Mouse (Mus musculus) neural tube, embryonic 15.5 days (tissue): ENCODE data around the gene B4galt5. TPM values are rescaled to one million over a fixed set of nuclear protein-coding genes. Genes with fewer than 3 reads are reported as not detected.
A peak's percentile ranks its signal among the peaks of the same experiment; 100 is the strongest.

Experiments used
- ATAC-seq: fragments of 200-750 bp; cut with Nextera tagmentation; 2 replicates; pipeline ENCODE4 v1.8.0; 2017; ENCODE audit warnings: mild to moderate bottlenecking, moderate TSS enrichment, moderate library complexity; ENCODE audit not compliant: low FRiP score
- H3K27ac ChIP-seq: fragments of 300-500 bp; sonication (generic); replicated peaks from 2 replicates; pipeline ENCODE4 v1.5.1; 2015; ENCODE audit warnings: mild to moderate bottlenecking, inconsistent platforms
- H3K27me3 ChIP-seq: fragments of 300-500 bp; sonication (generic); replicated peaks from 2 replicates; pipeline ENCODE4 v1.6.1; 2015; ENCODE audit warnings: inconsistent platforms
- H3K36me3 ChIP-seq: fragments of 300-500 bp; sonication (generic); 2 replicates; pipeline ENCODE4 v1.6.1; 2015; ENCODE audit warnings: inconsistent platforms
- H3K4me1 ChIP-seq: fragments of 300-500 bp; sonication (generic); 2 replicates; pipeline ENCODE4 v1.6.1; 2015; ENCODE audit warnings: inconsistent platforms
- H3K4me2 ChIP-seq: fragments of 300-500 bp; sonication (generic); 2 replicates; pipeline ENCODE4 v1.6.1; 2015; ENCODE audit warnings: inconsistent platforms, mild to moderate bottlenecking, moderate library complexity
- H3K4me3 ChIP-seq: fragments of 300-500 bp; sonication (generic); replicated peaks from 2 replicates; pipeline ENCODE4 v1.5.1; 2015; ENCODE audit warnings: mild to moderate bottlenecking, inconsistent platforms
- H3K9ac ChIP-seq: fragments of 300-500 bp; sonication (generic); replicated peaks from 2 replicates; pipeline ENCODE4 v1.6.1; 2015; ENCODE audit warnings: mild to moderate bottlenecking, inconsistent platforms
- H3K9me3 ChIP-seq: fragments of 300-500 bp; sonication (generic); replicated peaks from 2 replicates; pipeline ENCODE4 v1.6.1; 2016; ENCODE audit warnings: inconsistent platforms
- WGBS: fragments of 180-500 bp; shearing (Covaris S2); methylation state at CpG from one replicate; pipeline ENCODE4 v1.1.7; 2015; ENCODE audit warnings: mixed read lengths; 5-methylcytosine and 5-hydroxymethylcytosine counted together
- polyA plus RNA-seq: library from polyadenylated mRNA; unstranded; fragments of >200 nt; fragmentation: Nextera tagmentation; extraction: Ambion mirVana; gene quantifications from 2 replicates; pipeline ENCODE4 v1.2.1, GENCODE M21; 2015

B4galt5 gene
- polyA plus RNA-seq, 1 experiment from 2014 or later = 28.4 TPM

DNA sequence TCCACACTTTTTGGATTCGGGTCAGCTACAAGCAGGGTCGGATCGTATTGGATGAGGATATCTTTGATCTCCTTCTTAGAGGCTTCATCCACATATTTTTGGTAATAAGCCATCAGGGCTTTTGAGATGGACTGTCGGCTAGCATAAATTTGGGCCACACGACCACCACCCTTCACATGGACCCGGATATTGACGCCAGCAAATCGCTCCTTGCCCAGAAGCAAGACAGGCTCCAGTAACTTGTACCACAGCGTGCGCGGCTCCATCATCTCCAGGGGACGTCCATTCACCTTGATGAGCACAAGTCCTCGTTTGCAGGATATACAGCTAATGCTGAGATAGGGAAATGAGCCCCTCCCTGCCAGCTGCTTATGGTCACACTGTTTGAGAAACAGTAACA lies 67.5 kb downstream of the B4galt5 start:
- peaks cover 6% of the 10 kb centered on the region; the same call in 1 of the 2 replicates for H3K4me1 ChIP-seq
- H3K36me3 ChIP-seq = no peaks in the 10 kb centered on the region
- H3K9me3 ChIP-seq = no peaks in the 10 kb centered on the region
- peaks cover 7% of the 10 kb centered on the region for H3K27me3 ChIP-seq
- 92% methylated on average over 13 of the region's 13 CpGs for WGBS
- H3K27ac ChIP-seq = no peak overlapping the region
- H3K4me2 ChIP-seq = no peak overlapping the region
- ATAC-seq = no peak
- no peak overlapping the region for H3K9ac ChIP-seq
- no peak overlapping the region for H3K4me3 ChIP-seq

GRCm38 (mm10) chr2:167280986-167281310 lies 68.0 kb downstream of the B4galt5 start:
- Histone ChIP-seq H3K4me3 (no peak overlapping the region), H3K27ac (no peak overlapping the region), H3K9ac (no peak overlapping the region), H3K36me3 (no peaks in the 10 kb centered on the region), H3K9me3 (no peaks in the 10 kb centered on the region), H3K27me3 (peaks cover 7% of the 10 kb centered on the region), H3K4me1 (peaks cover 6% of the 10 kb centered on the region; the same call in 1 of the 2 replicates), H3K4me2 (no peak overlapping the region)
- ATAC-seq = 0 out of 2 replicates have a peak, but pooled peaks have one; percentile 35
- WGBS = 82% methylated on average over 4 of the region's 4 CpGs

- WGBS = 46% methylated on average over 26 of the region's 26 CpGs
- H3K4me3 ChIP-seq = no peak overlapping the region
- no peaks in the 10 kb centered on the region for H3K36me3 ChIP-seq
- no peaks in the 10 kb centered on the region for H3K9me3 ChIP-seq
- ATAC-seq = peak; percentile 88
- no peak overlapping the region for H3K27ac ChIP-seq
- peaks cover 7% of the 10 kb centered on the region for H3K27me3 ChIP-seq
- H3K4me2 ChIP-seq = no peak overlapping the region
- H3K9ac ChIP-seq = no peak overlapping the region
- peaks cover 6% of the 10 kb centered on the region; the same call in 1 of the 2 replicates for H3K4me1 ChIP-seq
Measured at GRCm38 (mm10) chr2:167280090-167280985, 68.6 kb downstream of the B4galt5 start.

DNA sequence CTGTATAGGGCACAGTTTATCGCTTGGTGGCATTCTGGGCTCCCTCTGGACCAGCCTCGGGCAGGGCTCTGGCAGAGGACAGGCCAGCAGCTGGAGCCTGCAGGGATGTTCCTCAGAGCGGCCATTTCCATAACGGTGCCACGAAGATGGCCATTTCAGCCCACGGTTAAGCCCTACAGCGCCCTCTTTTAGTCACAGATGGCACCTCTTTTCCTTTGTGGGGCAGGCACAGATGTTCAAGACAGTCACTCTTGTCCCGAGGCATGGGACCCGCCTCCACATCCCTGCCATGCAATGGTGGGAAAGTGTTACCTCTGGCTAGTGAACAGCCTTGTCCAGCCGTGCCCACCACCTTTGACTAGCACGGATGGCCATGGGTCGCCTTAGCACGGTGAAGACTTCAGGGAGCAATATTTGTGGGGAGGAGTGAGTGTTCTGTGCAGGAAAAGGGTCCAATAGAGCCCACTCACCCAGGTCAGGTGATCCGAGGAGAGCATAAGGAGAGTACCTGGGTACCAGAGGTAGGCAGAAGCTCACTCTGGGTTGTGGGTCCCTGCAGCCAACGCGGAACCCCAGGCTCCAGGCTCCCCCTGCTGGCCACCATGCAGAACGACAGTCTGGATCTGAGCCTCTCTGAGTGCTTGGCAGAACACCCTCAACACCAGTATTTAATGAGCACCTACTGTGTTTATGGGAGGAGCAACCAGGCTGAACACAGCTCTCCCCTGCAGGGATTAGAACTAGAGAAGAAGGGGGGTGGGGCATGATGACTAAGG lies 70.0 kb downstream of the B4galt5 start:
- no peak for ATAC-seq
- no peak overlapping the region for H3K4me3 ChIP-seq
- H3K9ac ChIP-seq = no peak overlapping the region
- no peaks in the 10 kb centered on the region for H3K36me3 ChIP-seq
- 59% methylated on average over 17 of the region's 17 CpGs for WGBS
- peaks cover 7% of the 10 kb centered on the region for H3K27me3 ChIP-seq
- no peak overlapping the region for H3K27ac ChIP-seq
- no peaks in the 10 kb centered on the region for H3K9me3 ChIP-seq
- no peak overlapping the region for H3K4me2 ChIP-seq
- peaks cover 6% of the 10 kb centered on the region; the same call in 1 of the 2 replicates for H3K4me1 ChIP-seq

DNA sequence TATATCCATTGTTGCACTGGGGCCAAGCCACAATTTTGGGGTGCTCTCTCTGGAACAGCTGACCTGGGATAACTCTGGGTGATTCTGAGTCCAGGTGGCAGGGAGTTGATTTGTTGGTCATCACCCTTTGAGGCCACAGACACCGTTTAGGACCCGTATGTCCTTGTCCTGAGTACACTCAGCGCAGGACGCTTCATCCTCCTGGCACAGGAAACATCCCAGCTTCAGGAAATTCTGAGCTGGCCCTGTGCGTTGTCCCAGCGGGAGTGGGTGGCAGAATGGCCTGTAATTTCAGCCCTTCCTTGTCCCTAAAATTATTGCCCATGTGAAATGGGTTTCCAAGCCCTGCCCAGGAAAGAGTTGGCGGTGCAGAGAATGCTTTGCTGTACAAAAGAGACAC lies 71.0 kb downstream of the B4galt5 start:
- H3K27ac ChIP-seq = no peak overlapping the region
- no peaks in the 10 kb centered on the region for H3K9me3 ChIP-seq
- H3K4me1 ChIP-seq = peaks cover 6% of the 10 kb centered on the region; the same call in 1 of the 2 replicates
- no peak overlapping the region for H3K4me3 ChIP-seq
- no peaks in the 10 kb centered on the region for H3K36me3 ChIP-seq
- H3K27me3 ChIP-seq = peaks cover 7% of the 10 kb centered on the region
- H3K4me2 ChIP-seq = no peak overlapping the region
- WGBS = 81% methylated on average over 7 of the region's 7 CpGs
- no peak for ATAC-seq
- H3K9ac ChIP-seq = no peak overlapping the region

- H3K36me3 ChIP-seq = no peaks in the 10 kb centered on the region
- ATAC-seq = no peak
- H3K27ac ChIP-seq = no peak overlapping the region
- H3K27me3 ChIP-seq = peaks cover 7% of the 10 kb centered on the region
- no peak overlapping the region for H3K4me3 ChIP-seq
- no peak overlapping the region for H3K9ac ChIP-seq
- no peak overlapping the region for H3K4me2 ChIP-seq
- no peaks in the 10 kb centered on the region for H3K9me3 ChIP-seq
- H3K4me1 ChIP-seq = peaks cover 6% of the 10 kb centered on the region; the same call in 1 of the 2 replicates
- 78% methylated on average over 13 of the region's 13 CpGs for WGBS
Measured at GRCm38 (mm10) chr2:167277026-167277425, 72.0 kb downstream of the B4galt5 start.

DNA sequence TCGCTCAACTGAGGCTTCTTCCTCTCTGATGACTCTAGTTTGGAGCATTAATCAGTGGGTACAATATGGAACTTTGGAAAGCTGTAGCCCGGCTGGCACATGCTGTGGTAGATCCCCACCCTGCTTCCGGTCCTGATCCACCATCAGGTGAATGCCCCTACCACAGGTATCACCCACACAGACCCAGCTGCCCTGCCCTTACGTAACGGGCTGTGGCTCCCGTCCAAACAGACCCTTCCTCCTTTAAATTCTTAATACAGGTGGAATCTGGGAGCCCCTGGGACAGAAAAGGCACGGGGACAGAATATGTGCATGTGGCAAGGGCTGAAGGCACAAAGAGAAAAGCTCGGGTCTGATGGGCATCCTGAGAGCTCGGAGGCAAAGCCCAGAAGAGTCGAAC lies 73.1 kb downstream of the B4galt5 start:
- WGBS = 90% methylated on average over 10 of the region's 10 CpGs
- Histone ChIP-seq H3K36me3 (no peaks in the 10 kb centered on the region), H3K9ac (no peak overlapping the region), H3K4me1 (peaks cover 5% of the 10 kb centered on the region; the same call in 1 of the 2 replicates), H3K4me2 (no peak overlapping the region), H3K9me3 (no peaks in the 10 kb centered on the region), H3K27me3 (peaks cover 7% of the 10 kb centered on the region), H3K27ac (no peak overlapping the region), H3K4me3 (no peak overlapping the region)
- no peak for ATAC-seq

- H3K4me1 ChIP-seq = no peaks in the 10 kb centered on the region
- no peaks in the 10 kb centered on the region for H3K9me3 ChIP-seq
- 70% methylated on average over 10 of the region's 10 CpGs for WGBS
- H3K4me3 ChIP-seq = no peak overlapping the region
- H3K27me3 ChIP-seq = peaks cover 2% of the 10 kb centered on the region; the same call in 1 of the 2 replicates
- no peaks in the 10 kb centered on the region for H3K36me3 ChIP-seq
- no peak overlapping the region for H3K9ac ChIP-seq
- ATAC-seq = no peak
- H3K4me2 ChIP-seq = no peak overlapping the region
- no peak overlapping the region for H3K27ac ChIP-seq
Measured at GRCm38 (mm10) chr2:167274713-167275465, 74.1 kb downstream of the B4galt5 start.

- Histone ChIP-seq H3K9ac (no peak overlapping the region), H3K36me3 (no peaks in the 10 kb centered on the region), H3K4me3 (no peak overlapping the region), H3K27ac (no peak overlapping the region), H3K27me3 (no peaks in the 10 kb centered on the region), H3K9me3 (no peaks in the 10 kb centered on the region), H3K4me1 (no peaks in the 10 kb centered on the region), H3K4me2 (no peak overlapping the region)
- 85% methylated on average over 13 of the region's 13 CpGs for WGBS
- no peak for ATAC-seq
Measured at GRCm38 (mm10) chr2:167273206-167273740, 75.7 kb downstream of the B4galt5 start.

DNA sequence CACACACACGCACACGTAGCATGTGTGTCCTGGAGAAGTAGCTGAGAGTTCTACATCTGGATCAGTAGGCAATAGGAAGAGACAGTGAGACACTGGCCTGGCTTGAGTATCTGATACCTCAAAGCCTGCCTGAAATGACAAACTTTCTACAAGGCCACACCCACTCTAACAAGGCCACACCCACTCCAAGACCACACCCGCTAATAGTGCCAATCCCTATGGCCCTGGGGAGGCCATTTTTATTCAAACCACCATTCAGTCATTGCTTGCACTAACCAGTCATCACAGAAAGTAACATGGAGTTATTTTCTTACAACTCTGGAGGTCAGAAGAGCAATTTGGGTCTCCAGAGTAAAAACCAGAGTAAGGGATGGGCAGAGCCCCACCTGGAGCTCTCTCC lies 76.3 kb downstream of the B4galt5 start:
- no peaks in the 10 kb centered on the region for H3K36me3 ChIP-seq
- H3K9ac ChIP-seq = no peak overlapping the region
- H3K4me2 ChIP-seq = no peak overlapping the region
- H3K27me3 ChIP-seq = no peaks in the 10 kb centered on the region
- no peak for ATAC-seq
- WGBS = 86% methylated on average over 3 of the region's 3 CpGs
- H3K9me3 ChIP-seq = no peaks in the 10 kb centered on the region
- H3K27ac ChIP-seq = no peak overlapping the region
- H3K4me3 ChIP-seq = no peak overlapping the region
- no peaks in the 10 kb centered on the region for H3K4me1 ChIP-seq

GRCm38 (mm10) chr2:167271121-167271521 lies 77.9 kb downstream of the B4galt5 start:
- no peak for ATAC-seq
- Histone ChIP-seq H3K27me3 (no peaks in the 10 kb centered on the region), H3K9me3 (no peaks in the 10 kb centered on the region), H3K4me3 (no peak overlapping the region), H3K4me1 (no peaks in the 10 kb centered on the region), H3K36me3 (no peaks in the 10 kb centered on the region), H3K4me2 (no peak overlapping the region), H3K27ac (no peak overlapping the region), H3K9ac (no peak overlapping the region)
- 88% methylated on average over 9 of the region's 9 CpGs for WGBS
